ENCODE assay signal across 8 mouse cellular contexts in genomic region chr10:11282306-11282631, GRCm38 (mm10). TPM values are rescaled to one million over a fixed set of nuclear protein-coding genes. Genes with fewer than 3 reads are reported as not detected.
DNase-seq lines count a peak whose midpoint lies in the region; ATAC-seq and TF ChIP-seq lines count a peak whose summit lies in the region.

No protein-coding gene starts in this region.

- ATAC-seq in G1E (ENCODE audit: extremely low read depth, insufficient number of reproducible peaks, low FRiP score, poor library complexity, severe bottlenecking), result no peak; the same call in 1 of the 2 replicates
- ATAC-seq in forebrain, embryonic 14.5 days, result no peak

- no peaks in the 10 kb centered on the region for H3K36me3 ChIP-seq in heart, embryonic 10.5 days
- H3K36me3 ChIP-seq in G1E (replicated peaks) (peaks cover 8% of the 10 kb centered on the region), macrophage (ENCODE audit: inconsistent target) (no peaks in the 10 kb centered on the region)
- no peaks in the 10 kb centered on the region for H3K36me3 ChIP-seq in forebrain, embryonic 14.5 days (ENCODE audit: control insufficient read depth, insufficient read depth, low read length)

- H3K9ac ChIP-seq in forebrain, embryonic 14.5 days (ENCODE audit: low read length), result peak overlapping the region; percentile 91

- no peaks in the 10 kb centered on the region for H3K9me3 ChIP-seq in heart, embryonic 10.5 days
- H3K9me3 ChIP-seq in G1E (replicated peaks), result no peaks in the 10 kb centered on the region
- H3K9me3 ChIP-seq in forebrain, embryonic 14.5 days (replicated peaks; ENCODE audit: control insufficient read depth, low read length), result no peaks in the 10 kb centered on the region

- 1% methylated on average over 4 of the region's 4 CpGs for WGBS in heart, embryonic 10.5 days
- 1% methylated on average over 4 of the region's 4 CpGs for WGBS in forebrain, embryonic 14.5 days
- WGBS in macrophage (ENCODE audit: missing documents), result 0% methylated on average over 3 of the region's 4 CpGs

- H3K4me1 ChIP-seq in heart, embryonic 10.5 days, result peaks cover 6% of the 10 kb centered on the region; the same call in 1 of the 2 replicates
- H3K4me1 ChIP-seq in G1E (ENCODE audit: insufficient read depth, low read depth, low read length), result peaks cover 26% of the 10 kb centered on the region
- H3K4me1 ChIP-seq in forebrain, embryonic 14.5 days (ENCODE audit: control insufficient read depth, insufficient read depth, low read length), result no peaks in the 10 kb centered on the region; the same call in 1 of the 2 replicates

- H3K27ac ChIP-seq in heart, embryonic 10.5 days, result peak overlapping the region; percentile 100
- no peak overlapping the region for H3K27ac ChIP-seq in forebrain, embryonic 14.5 days (ENCODE audit: low read depth, low read length)
- no peak overlapping the region for H3K27ac ChIP-seq in macrophage

- no peaks in the 10 kb centered on the region for H3K27me3 ChIP-seq in heart, embryonic 10.5 days (ENCODE audit: insufficient read depth, poor library complexity, severe bottlenecking)
- H3K27me3 ChIP-seq in G1E (ENCODE audit: insufficient read depth, low read length), result no peaks in the 10 kb centered on the region
- H3K27me3 ChIP-seq in forebrain, embryonic 14.5 days (replicated peaks; ENCODE audit: control insufficient read depth, insufficient read depth, low read length), result no peaks in the 10 kb centered on the region

- peaks cover 58% of the 10 kb centered on the region for H3K79me2 ChIP-seq in macrophage (ENCODE audit: inconsistent target)

- no peak for DNase-seq in heart, embryonic 10.5 days (ENCODE audit: low spot score)
- no peak for DNase-seq in heart, adult 9 months (ENCODE audit: low spot score in 2 of 2)
- DNase-seq in G1E (ENCODE audit: low spot score), result peak; percentile 28
- peak; percentile 58 for DNase-seq in forebrain, embryonic 14.5 days (ENCODE audit: low spot score)
- DNase-seq in layer of hippocampus, adult 8-10 months (ENCODE audit: low spot score in 2 of 2), result no peak
- no peak for DNase-seq in frontal cortex, postnatal 36 days (ENCODE audit: low spot score in 2 of 2)
- DNase-seq in spleen, postnatal 36 days (ENCODE audit: low spot score in 2 of 2), result no peak

- peak overlapping the region; percentile 96 for H3K4me3 ChIP-seq in heart, embryonic 10.5 days
- H3K4me3 ChIP-seq in G1E (ENCODE audit: low read depth, low read length), result peak overlapping the region; percentile 83
- peak overlapping the region; percentile 94 for H3K4me3 ChIP-seq in forebrain, embryonic 14.5 days (ENCODE audit: low read depth, low read length)
- H3K4me3 ChIP-seq in macrophage (ENCODE audit: inconsistent target), result peak overlapping the region; percentile 80

- peak overlapping the region; percentile 55 for H3K4me2 ChIP-seq in forebrain, embryonic 14.5 days (ENCODE audit: low read length)

- no peak for TF ChIP-seq CTCF in G1E (IDR thresholded peaks at IDR 0.05; ENCODE audit: low read depth, low read length)

RNA-seq across cellular contexts. Expression of gene Fbxo30, which starts 1.1 kb away (rescaled TPM):
- polyA plus RNA-seq in heart, embryonic 10.5 days (2016; fragmentation: Nextera tagmentation; extraction: Ambion mirVana), result 43.1 and 43.7 TPM in 2 replicates
- total RNA-seq in G1E (2014; fragmentation: Nextera tagmentation), result 37.2 and 55.6 TPM in 2 replicates
- total RNA-seq in G1E (2017), result 22.0 and 26.9 TPM in 2 replicates
- 2.7 and 3.0 TPM in 2 replicates for polyA plus RNA-seq in G1E (2012)
- 15.1 and 16.4 TPM in 2 replicates for polyA plus RNA-seq in forebrain, embryonic 14.5 days (2014; fragmentation: Nextera tagmentation; extraction: Ambion mirVana)
- total RNA-seq in macrophage (2018; cell fraction: chromatin; rRNA removed), result 10 to 100 TPM; 18.4 to 81.5 (median 32.8) TPM
- 10 to 100 TPM in 15 of 26 experiments, 1 to 10 TPM in 11; 5.4 to 29.9 (median 11.5) TPM for total RNA-seq in macrophage (2018; cell fraction: cytosol; rRNA removed)
- 10 to 100 TPM; 16.2 to 74.4 (median 33.9) TPM for total RNA-seq in macrophage (2018; cell fraction: nucleus; rRNA removed)
- polyA plus RNA-seq in macrophage (2018), result 6.9 to 7.7 TPM (median 7.1 TPM) in 3 replicates
- total RNA-seq in layer of hippocampus, adult 8-10 months (2022), result 10 to 100 TPM; 10.3 to 12.6 (median 11.0) TPM

Comparison
In these comparisons a context has a peak if more than half of its experiments do, and no peak if none do; other contexts are left out.
1. DNase-seq: peak in G1E (single experiment) and forebrain, embryonic 14.5 days (single experiment); none in heart, embryonic 10.5 days (single experiment), heart, adult 9 months (0 of 2), layer of hippocampus, adult 8-10 months (0 of 2), frontal cortex, postnatal 36 days (0 of 2) and spleen, postnatal 36 days (0 of 2).
2. Peak in every context shown above with its lines, with median percentiles within 50 percentile points of each other: H3K4me3 ChIP-seq.